Mouse (Mus musculus) limb, embryonic 12.5 days (tissue): Measurements from ENCODE around the gene Tulp1. TPM values are rescaled to one million over a fixed set of nuclear protein-coding genes. Genes with fewer than 3 reads are reported as not detected.

Experiments used
- ATAC-seq: fragments of 200-750 bp; cut with Nextera tagmentation; 2 replicates; pipeline ENCODE4 v1.8.0; 2017; ENCODE audit warnings: low read depth, moderate TSS enrichment; ENCODE audit not compliant: insufficient number of reproducible peaks, insufficient read depth, low FRiP score, low TSS enrichment
- H3K27ac ChIP-seq: fragments of 300-500 bp; sonication (generic); 2 replicates; pipeline ENCODE4 v1.5.1; 2016; ENCODE audit warnings: mild to moderate bottlenecking, moderate library complexity
- H3K27me3 ChIP-seq: fragments of 300-500 bp; sonication (generic); 2 replicates; pipeline ENCODE4 v1.6.1; 2016; ENCODE audit warnings: mild to moderate bottlenecking, moderate library complexity
- H3K36me3 ChIP-seq: fragments of 300-500 bp; sonication (generic); 2 replicates; pipeline ENCODE4 v1.6.1; 2016; ENCODE audit warnings: mild to moderate bottlenecking, moderate library complexity
- H3K4me1 ChIP-seq: fragments of 300-500 bp; sonication (generic); replicated peaks from 2 replicates; pipeline ENCODE4 v1.6.1; 2016
- H3K4me2 ChIP-seq: fragments of 300-500 bp; sonication (generic); 2 replicates; pipeline ENCODE4 v1.6.1; 2016; ENCODE audit warnings: mild to moderate bottlenecking, moderate library complexity
- H3K4me3 ChIP-seq: fragments of 300-500 bp; sonication (generic); replicated peaks from 2 replicates; pipeline ENCODE4 v1.5.1; 2016; ENCODE audit warnings: mild to moderate bottlenecking
- H3K9ac ChIP-seq: fragments of 300-500 bp; sonication (generic); replicated peaks from 2 replicates; pipeline ENCODE4 v1.6.1; 2016; ENCODE audit warnings: mild to moderate bottlenecking, moderate library complexity
- H3K9me3 ChIP-seq: fragments of 300-500 bp; sonication (generic); 2 replicates; pipeline ENCODE4 v1.6.1; 2016; ENCODE audit warnings: mild to moderate bottlenecking, moderate library complexity
- WGBS: fragments of 180-500 bp; shearing (Covaris S2); methylation state at CpG from one replicate; pipeline ENCODE4 v1.1.7; 2016; 5-methylcytosine and 5-hydroxymethylcytosine counted together
- polyA plus RNA-seq: library from polyadenylated mRNA; unstranded; fragments of >200 nt; fragmentation: Nextera tagmentation; extraction: Ambion mirVana; gene quantifications from 2 replicates; pipeline ENCODE4 v1.2.1, GENCODE M21; 2016

The Tulp1 gene
- polyA plus RNA-seq, 1 experiment from 2014 or later = 8.6 TPM

DNA sequence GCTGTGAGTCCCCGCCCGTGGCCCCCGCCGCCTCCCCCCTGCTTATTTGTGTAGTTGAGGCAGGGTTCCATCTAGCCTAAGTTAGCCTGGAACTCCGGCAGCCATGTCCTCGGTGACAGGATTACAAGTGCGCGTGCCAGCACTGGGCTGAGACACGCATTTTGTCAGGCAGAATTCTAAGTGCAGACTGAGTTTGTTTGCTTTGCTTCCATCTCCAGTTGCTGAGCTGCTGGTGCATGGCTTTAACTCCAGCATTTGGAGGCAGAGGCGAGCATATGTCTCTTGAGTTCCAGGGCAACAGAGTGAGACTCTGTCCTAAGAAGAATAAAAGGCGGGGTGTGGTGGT lies 51.2 kb downstream of the Tulp1 start:
- H3K4me1 ChIP-seq = peaks cover 25% of the 10 kb centered on the region
- peak overlapping the region; percentile 91 for H3K27ac ChIP-seq
- peak overlapping the region; percentile 87 for H3K4me3 ChIP-seq
- 1% methylated on average over 11 of the region's 11 CpGs for WGBS
- H3K9me3 ChIP-seq = no peaks in the 10 kb centered on the region
- peak overlapping the region; percentile 86 for H3K4me2 ChIP-seq
- 0 out of 2 replicates have a peak, but pooled peaks have one; percentile 6 for ATAC-seq
- peaks cover 34% of the 10 kb centered on the region for H3K36me3 ChIP-seq
- H3K27me3 ChIP-seq = no peaks in the 10 kb centered on the region
- H3K9ac ChIP-seq = peak overlapping the region; percentile 91

DNA sequence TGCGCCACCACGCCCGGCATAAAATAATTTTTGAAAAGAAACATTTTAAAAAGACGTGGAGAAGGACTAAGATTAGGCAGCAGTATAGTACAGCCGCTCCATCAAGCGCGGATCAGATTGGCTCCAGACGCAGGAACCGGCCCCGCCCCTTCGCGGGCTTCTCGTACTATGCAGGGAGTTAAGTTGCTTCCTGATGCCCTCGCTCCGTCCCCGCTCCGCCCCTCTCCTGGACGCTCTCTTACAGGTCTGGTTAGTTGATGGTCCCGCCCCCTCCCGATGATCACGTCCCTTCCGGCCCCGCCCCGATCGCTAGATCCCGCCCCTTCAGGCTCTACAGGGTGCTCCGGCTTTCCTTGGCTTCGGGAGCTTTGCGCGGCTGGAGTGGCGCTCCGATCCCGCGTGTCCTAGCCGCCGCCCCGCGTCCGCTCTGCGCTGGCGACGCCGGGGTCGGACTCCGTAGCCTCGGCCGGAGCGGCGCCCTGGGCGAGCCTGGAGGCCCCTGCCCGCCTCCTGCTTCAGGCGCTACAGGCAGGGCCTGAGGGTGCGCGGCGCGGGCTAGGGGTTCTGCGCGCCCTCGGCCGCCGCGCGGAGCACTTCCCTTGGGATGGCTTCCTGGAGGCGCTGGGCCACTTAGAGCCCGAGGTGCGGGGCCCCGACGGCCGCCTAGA lies 51.7 kb downstream of the Tulp1 start, which contains the start of gene Fance:
Gene Fance (plus strand): TSS at position 308 of the 668 bp plus-strand sequence.
- peak within 1 kb of the TSS; percentile 91 for H3K9ac ChIP-seq
- peak within 1 kb of the TSS; percentile 87 for H3K4me3 ChIP-seq
- H3K36me3 ChIP-seq = peaks cover 29% of the 10 kb centered on the region
- under 1% methylated on average over 66 of the region's 69 CpGs for WGBS
- H3K27ac ChIP-seq = peak within 1 kb of the TSS; percentile 91
- peak; percentile 97 for ATAC-seq
- H3K27me3 ChIP-seq = no peaks in the 10 kb centered on the region
- peaks cover 29% of the 10 kb centered on the region for H3K4me1 ChIP-seq
- peak within 1 kb of the TSS; percentile 86 for H3K4me2 ChIP-seq
- H3K9me3 ChIP-seq = no peaks in the 10 kb centered on the region

DNA sequence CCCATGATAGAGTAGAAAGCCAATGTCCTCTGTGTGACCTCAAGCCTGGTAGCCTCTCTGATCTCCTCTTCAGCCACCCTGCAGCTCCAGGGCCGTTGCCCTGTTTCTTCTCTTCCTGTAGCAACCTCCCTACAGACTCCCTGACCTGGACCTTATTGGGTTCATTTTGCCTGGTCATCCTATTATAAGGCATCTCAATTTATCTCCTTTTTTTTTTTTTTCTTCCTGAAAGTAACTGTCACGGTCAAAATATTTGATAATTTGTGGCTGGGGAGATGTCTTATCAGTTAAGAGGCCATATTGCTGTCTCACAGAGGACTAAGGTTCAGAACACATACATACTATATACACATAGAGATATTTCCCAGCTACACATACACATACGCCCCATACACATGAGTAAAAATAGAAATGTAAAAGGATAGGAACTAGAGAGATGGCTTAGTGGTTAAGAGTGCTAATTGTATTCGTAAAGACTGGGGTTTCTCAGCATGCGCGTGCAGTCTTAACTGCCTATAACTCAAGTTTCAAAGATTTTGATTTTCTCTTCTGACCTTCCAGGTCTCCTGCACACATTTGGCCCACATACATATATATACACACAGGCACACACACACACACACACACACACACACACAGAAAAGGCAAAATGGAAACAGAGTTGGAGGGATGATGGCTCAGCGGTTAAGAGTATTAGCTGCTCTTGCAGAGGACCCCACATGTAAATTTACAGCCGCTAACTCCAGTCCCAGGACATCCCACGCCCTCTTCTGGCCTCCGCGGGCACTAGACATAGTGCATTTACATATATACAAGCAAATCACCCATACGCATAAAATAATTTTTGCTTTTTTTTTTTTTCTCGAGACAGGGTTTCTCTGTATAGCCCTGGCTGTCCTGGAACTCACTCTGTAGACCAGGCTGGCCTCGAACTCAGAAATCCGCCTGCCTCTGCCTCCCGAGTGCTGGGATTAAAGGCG lies 52.5 kb downstream of the Tulp1 start:
- ATAC-seq = peak; percentile 10
- H3K27ac ChIP-seq = peak overlapping the region; percentile 41; the same call in 1 of the 2 replicates
- H3K9me3 ChIP-seq = no peaks in the 10 kb centered on the region
- peaks cover 32% of the 10 kb centered on the region for H3K4me1 ChIP-seq
- whole genome bisulfite sequencing = 20% methylated on average over 17 of the region's 17 CpGs
- no peaks in the 10 kb centered on the region for H3K27me3 ChIP-seq
- peak overlapping the region; percentile 51 for H3K4me2 ChIP-seq
- peaks cover 21% of the 10 kb centered on the region for H3K36me3 ChIP-seq
- peak overlapping the region; percentile 87 for H3K4me3 ChIP-seq
- no peak overlapping the region for H3K9ac ChIP-seq

DNA sequence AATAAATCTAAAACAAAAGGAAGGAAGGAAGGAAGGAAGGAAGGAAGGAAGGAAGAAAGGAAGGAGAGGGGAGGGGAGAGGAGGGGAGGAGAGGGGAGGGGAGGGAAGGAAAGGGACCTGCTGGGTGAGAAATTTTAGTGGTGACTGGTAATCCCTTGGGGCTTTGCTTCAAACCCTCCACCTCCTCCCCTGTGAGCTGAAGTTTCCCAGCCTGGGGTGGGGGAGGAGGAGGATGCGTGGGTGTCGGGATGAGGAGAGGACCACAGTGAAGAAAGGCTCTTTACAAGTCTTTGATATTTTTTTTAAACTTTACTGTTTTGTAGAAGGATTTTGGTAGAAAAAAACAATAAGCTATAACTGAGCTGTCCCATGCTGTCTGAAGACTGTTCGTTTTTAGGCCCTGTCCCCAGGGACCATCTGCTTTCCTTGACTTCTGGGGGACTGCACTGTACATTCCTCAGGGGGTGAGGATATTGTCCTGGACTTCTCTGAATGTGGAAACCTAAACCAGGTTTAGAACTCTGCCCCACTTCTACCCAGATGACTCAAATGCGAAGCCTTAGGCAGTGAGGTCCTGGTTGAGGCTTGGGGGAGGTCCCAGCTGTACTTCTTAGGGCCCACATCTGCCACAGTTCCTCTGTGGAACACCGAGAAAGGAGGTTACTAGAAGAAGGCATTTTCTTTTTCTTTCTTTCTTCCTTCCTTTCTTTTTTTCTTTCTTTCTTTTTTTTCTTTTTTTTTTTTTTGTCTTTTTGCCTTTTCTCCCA lies 53.5 kb downstream of the Tulp1 start:
- Histone ChIP-seq H3K27me3 (no peaks in the 10 kb centered on the region), H3K4me3 (no peak overlapping the region), H3K27ac (no peak overlapping the region), H3K36me3 (peaks cover 11% of the 10 kb centered on the region), H3K4me2 (no peak overlapping the region), H3K4me1 (peaks cover 32% of the 10 kb centered on the region), H3K9me3 (no peaks in the 10 kb centered on the region), H3K9ac (no peak overlapping the region)
- ATAC-seq = no peak
- WGBS = 66% methylated on average over 5 of the region's 5 CpGs

DNA sequence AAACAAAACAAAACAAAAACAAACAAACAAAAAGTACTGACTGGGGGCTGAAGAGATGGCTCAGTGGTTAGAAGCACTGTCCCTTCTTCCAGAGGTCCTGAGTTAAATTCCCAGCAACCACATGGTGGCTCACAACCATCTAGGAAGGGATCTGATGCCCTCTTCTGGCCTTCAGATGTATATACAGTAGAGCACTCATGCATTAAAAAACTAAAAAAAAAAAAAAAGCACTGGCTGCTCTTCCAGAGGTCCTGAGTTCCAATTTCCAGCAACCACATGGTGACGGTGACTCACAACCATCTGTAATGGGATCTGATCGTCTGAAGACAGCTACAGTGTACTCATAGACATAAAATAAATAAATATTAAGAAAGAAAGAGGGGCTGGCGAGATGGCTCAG lies 54.2 kb downstream of the Tulp1 start:
- ATAC-seq = no peak
- H3K27ac ChIP-seq = no peak overlapping the region
- H3K4me2 ChIP-seq = no peak overlapping the region
- no peak overlapping the region for H3K9ac ChIP-seq
- H3K4me3 ChIP-seq = no peak overlapping the region
- peaks cover 30% of the 10 kb centered on the region for H3K4me1 ChIP-seq
- H3K9me3 ChIP-seq = no peaks in the 10 kb centered on the region
- WGBS = 74% methylated on average over 3 of the region's 3 CpGs
- H3K27me3 ChIP-seq = no peaks in the 10 kb centered on the region
- H3K36me3 ChIP-seq = peaks cover 4% of the 10 kb centered on the region; the same call in 1 of the 2 replicates

DNA sequence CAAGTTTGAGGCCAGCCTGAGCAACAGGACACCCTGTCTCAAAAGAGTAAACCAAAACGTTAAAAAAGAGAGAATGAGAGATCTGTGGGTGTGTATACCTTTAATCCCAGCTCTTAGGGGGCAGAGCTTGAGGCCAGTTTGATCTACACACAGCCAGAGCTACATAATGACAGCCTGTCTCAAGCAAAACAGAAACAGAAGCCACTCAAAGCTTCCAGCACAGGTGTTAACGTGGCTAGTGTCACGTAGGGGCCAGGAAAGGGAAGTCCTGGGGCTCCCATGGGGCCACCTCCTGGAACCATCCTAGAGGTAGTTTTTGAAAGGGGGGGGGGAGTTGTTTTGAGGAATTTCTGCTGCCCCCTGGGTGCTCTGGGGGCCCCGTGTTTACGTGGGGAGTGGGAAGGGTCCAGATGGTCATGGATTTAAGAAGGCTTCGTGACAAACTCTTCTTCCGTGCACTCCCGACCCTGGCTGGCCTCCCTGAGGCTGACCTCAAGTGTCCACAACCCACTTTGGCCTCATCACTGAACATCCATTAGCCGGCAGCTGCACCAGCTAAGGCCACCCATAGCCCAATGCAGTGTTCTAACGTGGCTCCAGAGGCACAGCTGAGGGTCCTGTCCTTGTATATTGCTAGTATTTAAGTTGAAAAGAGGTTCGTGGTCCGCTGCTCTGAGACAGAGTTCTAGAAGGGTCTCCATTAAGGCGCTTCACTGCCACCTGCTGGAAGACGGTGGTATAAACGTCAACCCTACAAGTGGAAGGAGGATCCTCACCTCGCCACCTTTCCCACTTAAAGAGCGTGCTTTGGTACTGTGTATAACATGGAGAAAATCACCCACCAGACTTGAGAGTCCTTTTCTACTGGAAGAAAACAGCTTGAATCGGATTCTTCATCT lies 56.5 kb downstream of the Tulp1 start:
- WGBS = 13% methylated on average over 18 of the region's 18 CpGs
- no peaks in the 10 kb centered on the region for H3K9me3 ChIP-seq
- peak; percentile 29; the same call in 1 of the 2 replicates for ATAC-seq
- H3K27ac ChIP-seq = no peak overlapping the region
- peak overlapping the region; percentile 26 for H3K4me2 ChIP-seq
- H3K36me3 ChIP-seq = no peaks in the 10 kb centered on the region
- H3K4me3 ChIP-seq = no peak overlapping the region
- peaks cover 11% of the 10 kb centered on the region for H3K4me1 ChIP-seq
- H3K27me3 ChIP-seq = no peaks in the 10 kb centered on the region
- H3K9ac ChIP-seq = no peak overlapping the region; the same call in 1 of the 2 replicates

DNA sequence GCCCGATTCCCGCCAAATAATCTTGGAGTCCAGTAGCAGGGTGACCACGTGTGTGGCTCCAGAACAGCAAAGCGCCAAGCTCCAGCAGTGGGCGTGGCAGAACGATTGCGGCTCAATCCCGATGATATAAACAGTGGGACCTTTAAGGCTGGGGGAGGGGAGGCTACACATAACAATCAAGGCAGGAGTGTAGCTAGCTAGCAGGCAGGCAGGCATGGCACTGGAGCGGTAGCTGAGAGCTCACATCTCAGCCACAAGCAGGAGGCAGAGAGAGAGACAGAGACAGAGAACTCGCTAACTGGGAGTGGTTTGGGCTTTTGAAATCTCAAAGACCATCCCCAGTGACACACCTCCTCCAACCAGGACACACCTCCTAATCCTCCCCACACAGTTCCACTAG lies 59.9 kb downstream of the Tulp1 start:
- 48% methylated on average over 10 of the region's 10 CpGs for WGBS

More for the DNA sequence above, 59.9 kb downstream of the Tulp1 start:
- Histone ChIP-seq H3K9me3 (no peaks in the 10 kb centered on the region), H3K4me1 (peaks cover 14% of the 10 kb centered on the region), H3K36me3 (0 out of 2 replicates have a peak, but pooled peaks cover 8% of the 10 kb centered on the region), H3K4me2 (no peak overlapping the region), H3K27ac (no peak overlapping the region), H3K27me3 (no peaks in the 10 kb centered on the region), H3K9ac (no peak overlapping the region), H3K4me3 (no peak overlapping the region)
- no peak for ATAC-seq

Other genes starting within 250 kb of the Tulp1 start
- 8.7 and 12.0 TPM in 2 replicates for gene Scube3, start 223.1 kb downstream of the Tulp1 start, polyA plus RNA-seq
- 51.9 and 54.9 TPM in 2 replicates for gene Zfp523, start 188.1 kb downstream of the Tulp1 start, polyA plus RNA-seq
- 11.1 and 12.8 TPM in 2 replicates for gene Def6, start 157.4 kb downstream of the Tulp1 start, polyA plus RNA-seq
- gene Ppard, start 132.5 kb downstream of the Tulp1 start, polyA plus RNA-seq = 3.2 and 3.5 TPM in 2 replicates
- gene Fance, start 51.7 kb downstream of the Tulp1 start, polyA plus RNA-seq = 36.5 and 44.5 TPM in 2 replicates
- 535 and 537 TPM in 2 replicates for gene Rpl10a, start 36.8 kb downstream of the Tulp1 start, polyA plus RNA-seq
- 11.3 and 13.2 TPM in 2 replicates for gene Tead3, start 14.4 kb downstream of the Tulp1 start, polyA plus RNA-seq
- gene Fkbp5, start 152.3 kb upstream of the Tulp1 start, polyA plus RNA-seq = 36.2 and 42.4 TPM in 2 replicates
- not detected in 2 replicates for gene Armc12, start 165.6 kb upstream of the Tulp1 start, polyA plus RNA-seq
- not detected in 2 replicates for gene Clpsl2, start 184.2 kb upstream of the Tulp1 start, polyA plus RNA-seq
- not detected in 2 replicates for gene Clps, start 195.5 kb upstream of the Tulp1 start, polyA plus RNA-seq
- 0.46 and 0.89 TPM in 2 replicates for gene Lhfpl5, start 210.4 kb upstream of the Tulp1 start, polyA plus RNA-seq